Mouse (Mus musculus) ES-E14 (cell line): ENCODE data around the gene Ap3d1.

Experiments
- HCFC1 ChIP-seq: IDR thresholded peaks from 2 replicates; pipeline ENCODE4 v1.6.1; 2012; ENCODE audit warnings: low read length, inconsistent platforms, borderline replicate concordance; ENCODE audit not compliant: insufficient read depth
- ZC3H11A ChIP-seq: IDR thresholded peaks from 2 replicates; pipeline ENCODE4 v1.6.1; 2012; ENCODE audit warnings: low read depth, mild to moderate bottlenecking, inconsistent platforms, low read length, borderline replicate concordance

DNA sequence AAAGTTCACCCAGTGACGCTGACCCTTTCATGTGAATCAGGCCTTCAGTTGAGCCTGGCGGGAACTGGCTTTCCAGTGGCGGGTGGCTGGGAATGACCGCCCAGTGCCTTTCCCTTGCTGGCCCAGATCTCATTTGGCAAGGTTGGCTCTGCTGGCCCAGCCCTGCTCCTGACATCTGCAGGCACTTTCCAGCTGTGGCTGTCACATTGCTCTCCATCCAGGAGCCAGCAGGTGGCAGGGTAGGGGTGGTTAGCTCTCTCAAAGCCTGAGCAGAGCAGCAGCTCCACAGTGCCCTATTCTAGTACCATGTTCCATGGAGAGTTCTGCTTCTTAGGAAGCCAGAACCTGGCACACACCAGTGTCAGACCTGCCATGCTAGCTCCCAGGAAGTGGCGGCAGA, 15.7 kb upstream of the Ap3d1 start:
- TF ChIP-seq HCFC1: no peak
- TF ChIP-seq ZC3H11A: no peak
